Mouse (Mus musculus) hindlimb bud, embryonic 11.5 days (tissue): ENCODE results near the gene Thbs4.

Experiments
- DNase-seq: peaks from one replicate; pipeline ENCODE4 v3.0.0-alpha.2; 2012; ENCODE audit warnings: low read depth, low spot score; ENCODE audit errors: extremely low spot score

Gene Thbs4

DNA sequence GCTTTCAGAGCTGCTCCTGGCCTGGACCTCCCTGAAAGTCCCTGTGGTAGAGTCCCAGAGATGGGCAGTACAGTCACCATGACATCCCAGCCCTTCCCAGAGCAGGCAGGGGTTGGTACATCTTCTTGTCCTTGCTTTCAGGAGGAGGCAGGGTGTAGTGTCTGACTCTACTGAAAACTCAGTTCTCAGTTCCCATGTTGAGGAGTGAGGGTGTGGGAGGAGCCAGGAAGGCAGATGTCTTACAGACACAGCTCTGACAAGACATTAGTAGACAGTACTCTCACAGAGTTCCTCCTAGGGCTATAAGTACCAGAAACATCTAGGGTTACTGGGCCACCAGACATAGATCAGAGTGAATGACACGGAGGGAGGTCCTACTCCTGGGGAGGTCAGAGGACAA, 32.3 kb downstream of the Thbs4 start:
- DNase-seq, result no peak

DNA sequence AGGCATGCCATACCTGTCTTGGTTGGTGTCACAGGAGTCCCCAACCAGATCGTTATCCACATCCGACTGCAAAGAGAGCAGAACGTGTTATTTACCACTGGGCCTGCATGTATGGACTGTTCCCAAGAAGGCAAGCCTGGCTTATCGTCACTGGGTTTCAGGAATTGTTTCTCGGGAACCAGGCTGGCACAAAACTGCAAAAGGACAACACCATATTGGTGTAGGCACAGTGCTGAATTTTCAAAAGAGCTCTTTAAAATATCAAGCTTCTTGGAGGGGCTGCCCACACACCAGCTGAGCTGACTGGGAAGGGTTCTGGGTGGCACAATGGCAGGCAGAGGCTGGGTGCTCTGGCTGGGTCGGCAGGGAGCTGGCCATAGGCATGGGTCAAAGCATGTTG, 34.1 kb downstream of the Thbs4 start:
- DNase-seq, result no peak

DNA sequence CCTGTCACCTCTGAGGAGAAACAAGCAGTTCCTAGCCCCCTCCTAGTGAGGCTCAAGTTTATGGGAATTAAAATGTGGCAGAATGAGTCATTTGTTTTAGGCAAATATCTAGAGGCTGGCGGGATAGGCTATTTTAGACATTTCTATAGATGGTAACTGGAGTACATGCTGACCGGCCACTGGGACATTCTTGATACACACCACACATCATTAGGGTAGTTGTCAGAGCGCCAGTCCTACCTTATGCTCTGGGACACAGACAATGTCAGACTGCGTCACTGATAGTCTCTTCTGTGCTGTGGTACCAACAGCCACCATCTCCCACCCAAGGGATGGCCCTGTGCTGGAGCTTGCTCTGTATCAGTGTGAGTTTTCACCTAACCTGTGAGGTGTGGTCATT, 35.5 kb downstream of the Thbs4 start:
- no peak for DNase-seq

DNA sequence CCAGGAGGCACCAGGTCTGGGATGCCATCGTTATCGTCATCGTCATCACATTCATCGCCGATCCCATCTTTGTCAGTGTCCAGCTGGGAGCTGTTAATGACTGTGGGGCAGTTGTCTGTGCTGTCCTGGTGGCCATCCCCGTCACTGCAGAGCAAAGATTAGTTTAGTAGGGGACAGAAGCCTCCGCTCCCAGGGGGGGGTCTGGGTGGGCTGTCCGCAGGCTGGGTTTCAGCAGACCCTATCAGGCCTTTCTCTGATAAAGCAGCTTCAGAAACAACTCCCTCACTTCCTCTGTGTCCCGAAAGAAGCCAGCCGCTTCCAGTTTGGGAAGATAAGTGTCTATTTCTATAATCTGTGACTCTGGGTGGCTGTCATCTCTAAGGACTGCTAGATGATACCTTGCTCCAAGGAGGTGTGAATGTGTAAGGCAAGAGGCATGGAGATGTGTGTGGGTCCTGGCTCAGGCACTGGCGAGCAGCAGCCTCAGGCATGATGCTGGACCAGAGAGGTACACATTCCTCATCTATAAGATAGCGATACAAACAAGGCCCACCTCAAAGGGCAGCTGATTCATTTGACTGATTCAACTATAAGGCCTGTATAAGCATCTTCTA, 36.5 kb downstream of the Thbs4 start:
- DNase-seq, result no peak

DNA sequence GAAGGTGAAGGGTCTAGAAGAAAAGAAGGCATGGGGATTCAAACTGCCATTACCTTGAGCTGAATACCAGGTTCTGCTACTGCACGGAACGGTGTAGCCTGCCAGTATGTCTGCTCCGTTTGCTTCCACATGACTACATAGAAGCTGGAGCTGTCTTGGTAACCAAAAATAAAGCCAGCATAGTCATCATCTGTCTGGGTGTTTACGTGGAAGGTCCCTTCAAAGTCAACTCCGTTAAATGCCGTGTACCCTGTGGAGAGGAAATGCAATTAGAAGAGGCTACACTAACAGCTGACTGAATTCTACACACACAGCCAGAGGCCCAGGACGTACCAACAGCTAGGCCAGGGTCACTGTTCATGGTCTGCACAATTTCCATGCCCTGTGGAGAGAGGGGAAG, 39.6 kb downstream of the Thbs4 start:
- no peak for DNase-seq

DNA sequence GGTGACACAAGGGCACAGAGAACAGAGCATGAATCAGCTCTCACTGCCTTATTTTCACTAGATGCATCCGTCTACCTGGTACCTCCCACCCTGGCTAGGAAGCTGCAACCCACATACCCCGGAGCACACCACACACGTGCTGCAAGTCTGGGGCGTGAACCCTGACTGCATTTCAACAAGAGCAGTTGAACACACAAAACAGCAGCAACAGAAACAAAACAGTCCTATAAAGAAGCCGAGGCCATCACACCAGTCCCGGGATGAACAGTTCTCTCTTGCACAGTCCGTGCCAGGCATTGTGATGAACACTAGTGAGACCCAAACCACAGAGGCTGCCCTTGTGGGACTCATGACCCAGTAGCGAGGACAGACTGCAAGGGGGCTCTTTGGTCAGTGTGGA, 40.9 kb downstream of the Thbs4 start:
- no peak for DNase-seq

DNA sequence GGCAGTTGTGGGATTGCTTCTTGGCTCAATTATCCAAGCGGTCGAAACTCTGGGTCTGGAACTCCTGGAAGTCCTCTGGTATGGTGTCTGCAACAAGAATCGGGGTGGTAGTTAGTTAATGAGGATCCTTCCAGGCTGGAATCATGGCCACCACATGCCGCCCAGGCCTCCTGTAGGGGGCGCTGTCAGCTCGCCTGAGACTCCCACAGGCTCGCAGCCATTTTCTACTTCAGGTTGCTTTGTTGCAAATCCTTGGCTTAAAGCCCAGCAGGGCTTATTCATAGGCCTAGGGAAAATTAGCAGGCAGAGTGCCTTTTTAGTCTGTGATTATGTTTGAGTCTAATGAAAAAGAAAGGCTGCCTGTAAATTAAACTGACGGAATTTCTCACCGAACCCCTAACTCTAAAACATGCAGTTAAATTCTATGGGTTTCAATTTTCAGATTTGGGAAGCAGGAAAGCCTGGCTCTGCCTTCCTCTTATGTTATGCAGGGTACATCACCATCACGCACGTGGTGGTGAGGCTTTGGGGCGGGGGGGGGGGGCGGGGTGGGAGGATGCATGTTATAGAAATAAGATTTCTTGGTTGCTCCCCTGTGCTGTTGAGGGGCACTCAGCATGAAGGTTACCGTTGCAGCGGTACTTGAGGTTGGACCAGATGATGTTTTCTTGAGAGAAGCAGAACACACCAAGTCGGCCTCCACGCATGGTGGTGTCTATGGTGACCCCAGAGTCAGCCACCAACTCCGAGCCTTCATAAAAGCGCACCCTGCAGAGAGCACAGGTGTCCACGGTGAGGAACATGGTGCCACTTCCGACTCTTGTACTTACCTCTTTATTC, 42.7 kb downstream of the Thbs4 start:
- DNase-seq, result peak; percentile 30

DNA sequence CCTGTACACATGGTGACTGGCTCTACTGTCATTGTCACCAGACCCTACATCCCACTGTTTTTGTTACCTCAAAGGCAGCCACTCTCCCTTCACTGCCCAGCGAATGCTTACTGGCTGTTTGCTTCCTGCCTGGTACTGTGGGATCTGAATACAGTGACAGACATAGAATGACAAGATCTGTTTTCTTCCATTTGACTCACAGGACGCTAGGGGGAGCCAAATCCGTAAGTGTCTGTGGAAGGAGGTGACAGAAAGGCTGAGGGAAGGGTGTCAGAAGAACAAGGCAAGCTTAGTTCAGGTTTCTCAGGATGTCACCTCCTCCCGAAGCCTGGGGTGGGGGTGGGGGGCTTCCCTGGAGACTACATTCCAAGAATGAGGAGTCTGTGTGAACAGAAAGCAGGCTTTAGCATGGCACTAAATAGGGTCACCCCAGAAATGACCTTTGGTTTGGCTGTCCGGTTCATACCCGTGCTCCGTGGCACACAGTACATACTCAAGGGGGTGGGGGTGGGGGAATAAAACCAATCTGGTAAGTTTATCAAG, 43.6 kb downstream of the Thbs4 start:
- peak; percentile 30 for DNase-seq

DNA sequence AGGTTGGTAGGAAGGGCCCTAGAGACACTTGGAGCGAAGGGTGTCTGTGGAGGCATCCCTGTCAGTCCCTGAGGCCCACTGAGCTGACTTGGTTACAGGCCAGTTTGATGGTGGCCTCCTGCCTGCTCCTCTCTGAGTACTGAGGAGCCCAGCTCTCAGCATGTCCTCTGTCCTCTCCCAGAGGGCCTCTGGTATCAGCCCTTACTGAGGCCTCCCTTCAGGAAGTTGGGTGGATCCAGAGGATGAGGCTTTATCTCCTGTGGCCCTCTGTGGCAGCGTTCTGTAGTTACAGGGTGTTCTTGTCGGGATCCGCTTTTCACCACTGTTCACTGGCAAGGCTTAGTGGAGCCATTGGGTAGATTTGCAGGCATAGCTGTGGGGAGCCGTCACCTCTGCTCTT, 51.3 kb downstream of the Thbs4 start:
- no peak for DNase-seq

DNA sequence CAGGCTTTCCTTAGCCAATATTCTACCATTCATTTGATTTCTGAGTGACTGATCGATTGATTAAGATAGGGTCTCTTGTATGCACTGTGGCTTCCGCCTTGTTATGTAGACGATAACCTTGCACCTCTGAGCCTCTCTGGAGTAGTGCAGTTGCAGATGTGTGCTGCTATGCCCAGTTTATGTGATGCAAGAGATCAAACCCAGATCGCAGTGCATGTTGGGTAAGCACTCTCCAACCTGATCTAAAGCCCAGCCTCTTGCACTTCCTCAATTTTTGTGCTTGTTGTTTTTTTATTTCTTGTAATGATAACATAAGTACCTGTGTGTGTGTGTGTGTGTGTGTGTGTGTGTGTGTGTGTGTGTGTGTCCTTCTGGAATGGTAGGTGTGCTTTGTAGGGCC, 51.7 kb downstream of the Thbs4 start:
- DNase-seq, result no peak

DNA sequence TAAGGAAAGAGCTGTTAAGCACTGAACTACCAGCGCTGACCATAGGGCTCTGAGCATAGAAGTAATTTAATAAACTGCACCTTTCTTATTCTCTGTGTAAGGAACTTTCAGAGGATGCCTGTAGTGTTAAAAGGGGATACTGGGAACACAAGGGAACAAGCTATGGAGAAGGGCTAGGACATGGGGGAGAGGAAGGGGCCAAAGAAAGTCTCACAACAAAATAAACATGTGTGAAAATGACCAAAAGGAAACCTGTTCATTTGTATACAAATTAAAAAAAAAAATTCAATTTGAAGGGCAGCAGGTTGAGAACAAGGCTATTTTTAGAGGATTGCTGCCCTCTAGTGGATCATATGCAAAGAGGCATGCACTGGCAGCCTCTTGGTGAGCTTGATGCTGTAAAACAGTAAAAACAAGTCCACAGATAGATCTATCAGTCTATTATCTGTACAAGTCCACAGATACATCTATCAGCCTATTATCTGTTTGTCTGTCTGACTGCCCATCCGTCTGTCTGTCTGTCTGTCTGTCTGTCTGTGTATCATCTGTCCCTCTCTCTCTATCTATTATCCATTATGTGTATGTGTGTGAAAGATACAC, 53.8 kb downstream of the Thbs4 start:
- DNase-seq, result peak; percentile 41

DNA sequence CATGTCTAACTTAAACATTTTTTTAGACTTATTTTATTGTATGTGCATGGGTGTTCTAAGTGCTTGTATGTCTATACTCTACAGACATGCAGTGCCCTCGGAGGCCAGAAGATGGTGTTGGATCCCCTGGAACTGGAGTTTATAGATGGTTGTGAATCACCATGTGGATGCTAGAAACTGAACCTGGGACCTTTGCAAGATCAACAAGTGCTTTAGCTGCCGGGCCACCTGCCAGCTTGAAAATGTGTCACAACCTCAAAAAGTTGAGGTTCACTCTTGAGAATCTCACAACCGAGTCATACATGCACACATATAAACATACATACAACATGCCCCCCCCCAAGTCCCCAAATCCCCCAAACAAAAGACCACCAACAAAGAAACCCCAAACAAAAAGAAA, 54.8 kb downstream of the Thbs4 start:
- DNase-seq, result no peak

DNA sequence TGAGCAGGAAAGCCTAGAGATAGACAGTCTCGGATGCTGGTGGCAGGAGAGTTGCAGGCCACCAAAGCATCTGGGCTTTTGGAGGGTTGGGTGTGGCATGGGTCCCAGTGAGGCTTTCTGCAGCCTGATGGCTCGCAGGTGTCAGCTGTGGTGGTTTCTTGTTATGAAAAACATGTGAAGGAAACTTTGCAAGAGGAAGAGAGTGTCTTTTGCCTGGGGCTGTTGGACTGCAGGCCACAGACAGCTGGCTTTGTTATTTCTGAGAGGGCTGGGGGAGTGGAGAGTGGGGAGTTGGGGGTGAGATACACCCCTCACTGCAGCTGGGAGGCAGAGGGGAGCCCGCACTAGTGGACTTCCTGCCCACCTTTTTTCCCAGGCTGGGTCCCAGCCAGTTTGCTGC, 55.8 kb downstream of the Thbs4 start:
- DNase-seq, result no peak

DNA sequence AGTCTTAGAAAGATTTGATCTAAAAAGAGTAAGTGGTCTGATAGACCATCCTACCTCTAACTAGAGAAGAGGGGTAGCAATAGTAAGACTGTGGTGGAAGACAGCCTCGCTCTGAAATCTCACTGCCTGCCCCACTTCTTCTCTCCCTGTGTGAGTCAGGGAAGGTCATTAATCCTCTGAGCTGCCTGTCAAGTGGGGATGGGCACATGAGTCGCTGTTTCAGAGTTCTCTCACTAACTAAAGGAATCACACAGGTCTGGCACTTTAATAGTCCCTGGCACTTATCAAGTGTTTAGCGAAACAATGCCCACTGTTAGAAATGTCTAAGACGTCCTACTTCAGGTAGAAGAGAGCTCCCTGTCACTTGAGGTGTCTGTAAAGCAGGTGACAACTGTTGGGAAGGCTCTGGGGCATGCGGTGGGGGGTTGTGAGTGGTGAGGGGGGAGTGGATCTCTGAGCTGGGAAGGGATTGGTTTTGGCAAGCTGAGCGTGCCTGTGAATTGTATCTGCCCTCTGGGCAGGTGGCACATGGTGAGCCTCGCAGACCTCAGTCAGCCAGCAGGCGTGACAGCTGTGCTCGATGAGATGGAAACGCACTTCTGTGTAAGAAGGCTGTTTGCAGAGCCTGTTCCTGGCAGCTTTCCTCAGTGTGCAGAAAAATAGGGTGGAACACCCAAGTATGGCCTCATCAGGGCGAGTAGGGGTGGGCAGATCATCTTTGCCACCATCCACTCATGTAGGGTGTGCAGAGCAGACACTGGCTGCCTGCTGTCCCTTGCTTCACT, 57.9 kb downstream of the Thbs4 start:
- no peak for DNase-seq

DNA sequence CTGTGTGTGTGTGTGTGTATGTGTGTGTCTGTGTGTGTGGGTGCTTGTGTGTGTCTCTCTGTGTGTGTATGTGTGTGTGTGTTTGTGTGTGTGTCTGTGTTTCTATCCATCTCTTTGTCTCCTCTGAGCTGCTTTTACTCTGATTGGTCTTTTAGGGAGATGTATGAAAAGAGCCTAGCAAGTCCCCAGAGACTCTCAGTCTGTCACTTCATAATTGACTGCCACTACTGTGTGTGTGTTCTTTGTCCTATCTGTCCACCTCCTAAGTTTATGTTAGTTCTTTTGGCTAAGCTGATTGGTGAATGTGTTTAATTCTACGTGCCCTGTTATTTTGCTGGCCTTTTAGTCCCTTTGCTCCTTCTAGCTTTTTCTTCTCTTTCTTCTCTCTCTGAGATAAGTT, 58.9 kb downstream of the Thbs4 start:
- DNase-seq, result no peak

DNA sequence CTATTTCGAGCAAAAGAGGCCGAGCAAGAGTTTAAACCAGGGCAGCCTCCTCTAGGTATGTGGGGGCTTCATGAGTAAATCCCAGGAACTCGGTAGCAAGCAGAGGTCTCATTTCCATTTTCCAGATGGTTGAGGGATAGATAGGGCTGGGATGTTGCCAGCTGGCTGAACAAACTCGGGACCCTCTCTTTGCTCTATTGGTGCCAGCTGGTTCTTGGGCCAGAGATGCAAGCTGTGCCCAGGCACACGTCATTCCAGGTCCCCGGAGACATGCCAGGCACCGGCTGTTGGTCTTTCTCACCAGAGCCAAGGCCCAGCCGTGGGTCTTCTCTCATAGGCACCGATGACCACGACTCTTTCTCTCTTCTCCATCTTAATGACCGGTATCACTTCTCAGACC, 60.9 kb downstream of the Thbs4 start:
- DNase-seq, result no peak

DNA sequence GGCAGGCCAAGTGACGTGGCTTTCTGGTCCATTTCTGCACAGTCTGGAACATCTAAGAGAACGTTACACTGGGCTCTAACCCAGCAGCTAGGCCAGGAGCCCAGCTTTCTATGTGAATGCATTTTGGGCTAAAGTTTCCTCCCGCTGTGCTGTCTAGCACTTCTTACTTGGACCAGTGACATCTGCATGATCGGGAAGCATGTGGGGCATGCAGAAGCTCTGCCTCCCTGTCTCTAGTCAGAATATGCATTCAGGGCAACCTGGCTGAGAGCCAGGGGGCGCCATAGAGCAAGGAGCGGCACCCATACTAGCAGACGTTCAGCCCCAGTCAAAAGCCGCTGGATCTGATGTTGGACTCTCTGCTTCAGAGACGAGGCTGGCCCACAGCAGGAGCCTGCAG, 61.4 kb downstream of the Thbs4 start:
- DNase-seq, result no peak

DNA sequence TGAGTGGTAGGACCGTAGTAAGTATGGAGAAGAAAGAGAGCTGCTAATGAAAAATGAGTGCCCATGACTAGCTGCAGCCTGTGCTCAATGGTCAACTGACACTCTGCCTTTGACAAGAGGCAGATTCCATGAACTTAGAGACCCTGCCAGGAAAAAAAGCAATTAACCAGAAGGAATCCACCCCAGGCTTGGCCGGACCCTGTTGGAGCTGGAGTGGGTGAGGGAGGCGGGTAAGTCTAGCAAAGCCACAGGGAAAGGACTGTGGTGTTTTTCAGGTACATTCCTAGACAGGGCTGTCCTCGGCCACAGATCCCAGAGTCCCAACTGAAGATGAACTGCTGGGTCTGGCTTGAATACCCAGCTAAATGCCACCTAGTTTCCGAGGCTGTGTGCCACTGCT, 61.8 kb downstream of the Thbs4 start:
- DNase-seq, result no peak

DNA sequence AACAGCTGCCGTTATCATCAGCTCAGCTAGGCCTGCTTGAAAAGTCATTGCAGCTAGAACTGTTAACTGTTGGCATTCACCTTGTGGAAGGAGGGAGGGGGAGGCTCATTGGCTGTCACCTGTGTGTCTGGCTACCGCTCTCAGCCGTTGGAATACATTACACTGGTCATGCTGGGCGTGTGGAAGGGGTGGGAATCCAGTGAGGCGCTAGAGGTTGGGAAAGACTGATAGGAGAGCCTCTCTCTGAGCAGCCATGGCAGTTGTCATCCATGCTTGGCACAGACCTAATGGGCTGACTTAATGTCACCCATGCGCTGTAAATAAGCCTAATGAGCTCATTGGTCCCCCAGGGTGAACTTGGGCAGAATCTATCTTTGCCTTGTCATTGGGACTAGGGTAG, 62.8 kb downstream of the Thbs4 start:
- no peak for DNase-seq

DNA sequence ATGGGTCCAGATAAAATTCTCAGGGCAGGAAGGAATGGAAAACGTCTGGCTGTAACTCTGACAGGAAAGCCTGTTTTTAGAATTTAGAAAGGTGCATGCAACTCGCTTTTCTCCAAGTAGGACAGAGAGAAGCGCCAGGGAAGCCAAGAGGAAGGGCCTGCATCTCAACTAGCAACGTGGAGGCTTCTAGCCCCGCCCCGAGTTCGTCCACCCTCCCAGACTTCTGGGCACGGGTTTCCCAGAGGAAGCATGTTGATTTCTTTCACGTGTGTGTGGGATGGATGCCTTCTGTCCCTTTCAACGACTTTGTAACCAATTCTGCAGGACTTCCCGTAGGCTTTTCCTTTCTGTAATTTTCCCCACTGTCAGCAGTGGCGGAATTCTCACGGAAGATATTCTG, 64.8 kb downstream of the Thbs4 start:
- DNase-seq, result no peak

DNA sequence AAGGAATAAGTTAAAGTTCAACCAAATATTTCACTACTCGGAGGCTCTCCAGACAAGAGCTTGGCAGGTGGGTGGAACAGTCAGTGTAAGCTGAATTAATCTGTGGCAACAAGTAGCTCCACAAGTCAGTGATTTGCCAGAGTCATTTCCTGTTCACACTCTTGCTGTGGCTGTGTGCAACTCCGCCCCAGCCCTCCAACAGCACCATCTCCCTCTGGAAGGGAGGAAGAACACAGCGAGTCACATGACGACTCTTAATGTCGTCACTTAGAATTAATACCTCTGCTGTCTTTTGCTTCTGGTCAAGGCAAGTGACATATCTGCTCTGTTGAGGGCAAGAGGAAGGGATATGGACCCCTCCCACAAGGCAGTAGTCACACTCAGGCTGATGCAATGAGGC, 72.2 kb downstream of the Thbs4 start:
- no peak for DNase-seq
